Mouse (Mus musculus) small intestine, adult 2 months (tissue): ENCODE measurements at regions not wholly inside any gene's neighbourhood (a gene's known extent, or its start where the extent isn't known, plus 50 kb on each side); places are given as distances from the start of the nearest gene placed in this dataset.

Experiments used
- CTCF ChIP-seq: fragments of 200-500 bp; IDR thresholded peaks from 2 replicates; pipeline ENCODE4 v1.5.1; 2012; ENCODE audit warnings: low read depth, mild to moderate bottlenecking, control low read depth, inconsistent platforms, low read length, moderate library complexity, mixed read lengths; ENCODE audit not compliant: insufficient replicate concordance, insufficient read length; ENCODE audit errors: extremely low read depth
- POLR2A ChIP-seq: fragments of 200-500 bp; IDR thresholded peaks from 2 replicates; pipeline ENCODE4 v1.6.1; 2012; ENCODE audit warnings: low read depth, mild to moderate bottlenecking, control low read depth, inconsistent platforms, low read length, moderate library complexity

- TF ChIP-seq POLR2A: no peak
- TF ChIP-seq CTCF: no peak
Measured at GRCm38 (mm10) chr2:21018535-21018934, 49.9 kb upstream of the Arhgap21 start.
